Mouse (Mus musculus) lung, embryonic 15.5 days (tissue): ENCODE results near the gene Ugt1a1. TPM values are rescaled to one million over a fixed set of nuclear protein-coding genes. Genes with fewer than 3 reads are reported as not detected.
A peak's percentile ranks its signal among the peaks of the same experiment; 100 is the strongest.

ENCODE experiments used
- ATAC-seq: fragments of 200-750 bp; cut with Nextera tagmentation; 2 replicates; pipeline ENCODE4 v1.8.0; 2017; ENCODE audit warnings: moderate number of reproducible peaks, borderline replicate concordance; ENCODE audit not compliant: low FRiP score, low TSS enrichment; ENCODE audit errors: extremely low read depth
- H3K27ac ChIP-seq: fragments of 300-500 bp; sonication (generic); 2 replicates; pipeline ENCODE4 v1.5.1; 2015; ENCODE audit warnings: moderate library complexity, mild to moderate bottlenecking, inconsistent platforms
- H3K27me3 ChIP-seq: fragments of 300-500 bp; sonication (generic); 2 replicates; pipeline ENCODE4 v1.6.1; 2015; ENCODE audit warnings: inconsistent platforms
- H3K36me3 ChIP-seq: fragments of 300-500 bp; sonication (generic); 2 replicates; pipeline ENCODE4 v1.6.1; 2015; ENCODE audit warnings: inconsistent platforms
- H3K4me1 ChIP-seq: fragments of 300-500 bp; sonication (generic); 2 replicates; pipeline ENCODE4 v1.6.1; 2015; ENCODE audit warnings: inconsistent platforms
- H3K4me2 ChIP-seq: fragments of 300-500 bp; sonication (generic); 2 replicates; pipeline ENCODE4 v1.6.1; 2015; ENCODE audit warnings: inconsistent platforms, mild to moderate bottlenecking, moderate library complexity
- H3K4me3 ChIP-seq: fragments of 300-500 bp; sonication (generic); 2 replicates; pipeline ENCODE4 v1.5.1; 2015; ENCODE audit warnings: mild to moderate bottlenecking, inconsistent platforms
- H3K9ac ChIP-seq: fragments of 300-500 bp; sonication (generic); 2 replicates; pipeline ENCODE4 v1.6.1; 2015; ENCODE audit warnings: inconsistent platforms
- H3K9me3 ChIP-seq: fragments of 300-500 bp; sonication (generic); 2 replicates; pipeline ENCODE4 v1.6.1; 2016; ENCODE audit warnings: inconsistent platforms
- WGBS: fragments of 180-500 bp; shearing (Covaris S2); methylation state at CpG from one replicate; pipeline ENCODE4 v1.1.7; 2015; 5-methylcytosine and 5-hydroxymethylcytosine counted together
- polyA plus RNA-seq: library from polyadenylated mRNA; unstranded; fragments of >200 nt; fragmentation: Nextera tagmentation; extraction: Ambion mirVana; gene quantifications from 2 replicates; pipeline ENCODE4 v1.2.1, GENCODE M21; 2015

The Ugt1a1 gene
- polyA plus RNA-seq, 1 experiment from 2014 or later, result 0.11 TPM

GRCm38 (mm10) chr1:88255466-88255857 is 43.7 kb downstream of the Ugt1a1 start:
- Histone ChIP-seq H3K36me3 (peaks cover 9% of the 10 kb centered on the region; the same call in 1 of the 2 replicates), H3K9ac (no peak overlapping the region), H3K4me3 (no peak overlapping the region), H3K27me3 (no peaks in the 10 kb centered on the region), H3K4me2 (no peak overlapping the region), H3K27ac (no peak overlapping the region), H3K9me3 (peaks cover 4% of the 10 kb centered on the region; the same call in 1 of the 2 replicates), H3K4me1 (no peaks in the 10 kb centered on the region)
- WGBS, result 51% methylated on average over 2 of the region's 2 CpGs
- no peak for ATAC-seq

- Histone ChIP-seq H3K4me2 (no peak overlapping the region), H3K9me3 (no peaks in the 10 kb centered on the region; the same call in 1 of the 2 replicates), H3K4me1 (no peaks in the 10 kb centered on the region), H3K36me3 (peaks cover 15% of the 10 kb centered on the region; the same call in 1 of the 2 replicates), H3K27me3 (no peaks in the 10 kb centered on the region), H3K27ac (no peak overlapping the region), H3K9ac (no peak overlapping the region), H3K4me3 (no peak overlapping the region)
- ATAC-seq, result no peak
- 77% methylated on average over 13 of the region's 13 CpGs for WGBS
Measured at GRCm38 (mm10) chr1:88255989-88256754, 44.4 kb downstream of the Ugt1a1 start.

GRCm38 (mm10) chr1:88256886-88257663 is 45.3 kb downstream of the Ugt1a1 start:
- ATAC-seq, result no peak
- H3K36me3 ChIP-seq, result peaks cover 24% of the 10 kb centered on the region
- H3K9ac ChIP-seq, result no peak overlapping the region
- H3K27ac ChIP-seq, result no peak overlapping the region
- no peaks in the 10 kb centered on the region for H3K4me1 ChIP-seq
- H3K9me3 ChIP-seq, result no peaks in the 10 kb centered on the region; the same call in 1 of the 2 replicates
- H3K27me3 ChIP-seq, result no peaks in the 10 kb centered on the region
- no peak overlapping the region for H3K4me3 ChIP-seq
- no peak overlapping the region for H3K4me2 ChIP-seq
- WGBS, result 71% methylated on average over 10 of the region's 10 CpGs

GRCm38 (mm10) chr1:88257681-88258080 is 45.9 kb downstream of the Ugt1a1 start:
- Histone ChIP-seq H3K27ac (no peak overlapping the region), H3K4me2 (no peak overlapping the region), H3K9me3 (no peaks in the 10 kb centered on the region; the same call in 1 of the 2 replicates), H3K27me3 (no peaks in the 10 kb centered on the region), H3K4me1 (no peaks in the 10 kb centered on the region), H3K9ac (no peak overlapping the region), H3K36me3 (peaks cover 30% of the 10 kb centered on the region), H3K4me3 (no peak overlapping the region)
- WGBS, result 81% methylated on average over 6 of the region's 6 CpGs
- no peak for ATAC-seq

- Histone ChIP-seq H3K4me2 (no peak overlapping the region), H3K9me3 (no peaks in the 10 kb centered on the region; the same call in 1 of the 2 replicates), H3K4me3 (no peak overlapping the region), H3K27me3 (no peaks in the 10 kb centered on the region), H3K36me3 (peaks cover 37% of the 10 kb centered on the region), H3K4me1 (no peaks in the 10 kb centered on the region), H3K9ac (no peak overlapping the region), H3K27ac (no peak overlapping the region)
- 62% methylated on average over 6 of the region's 6 CpGs for WGBS
- no peak for ATAC-seq
Measured at GRCm38 (mm10) chr1:88258361-88258760, 46.6 kb downstream of the Ugt1a1 start.

GRCm38 (mm10) chr1:88258881-88259642 is 47.3 kb downstream of the Ugt1a1 start:
- Histone ChIP-seq H3K9me3 (no peaks in the 10 kb centered on the region; the same call in 1 of the 2 replicates), H3K4me3 (no peak overlapping the region), H3K27me3 (no peaks in the 10 kb centered on the region), H3K27ac (no peak overlapping the region), H3K36me3 (peaks cover 44% of the 10 kb centered on the region), H3K4me1 (no peaks in the 10 kb centered on the region), H3K9ac (no peak overlapping the region), H3K4me2 (no peak overlapping the region)
- ATAC-seq, result peak; percentile 2; the same call in 1 of the 2 replicates
- WGBS, result 58% methylated on average over 8 of the region's 8 CpGs

- WGBS, result 68% methylated on average over 4 of the region's 4 CpGs
- peak; percentile 2; the same call in 1 of the 2 replicates for ATAC-seq
- Histone ChIP-seq H3K9ac (no peak overlapping the region), H3K27me3 (no peaks in the 10 kb centered on the region), H3K4me3 (no peak overlapping the region), H3K27ac (no peak overlapping the region), H3K36me3 (peaks cover 50% of the 10 kb centered on the region), H3K4me1 (no peaks in the 10 kb centered on the region), H3K4me2 (no peak overlapping the region), H3K9me3 (no peaks in the 10 kb centered on the region; the same call in 1 of the 2 replicates)
Measured at GRCm38 (mm10) chr1:88259643-88260024, 47.9 kb downstream of the Ugt1a1 start.

GRCm38 (mm10) chr1:88260114-88260513 is 48.4 kb downstream of the Ugt1a1 start:
- no peaks in the 10 kb centered on the region for H3K9me3 ChIP-seq
- no peaks in the 10 kb centered on the region for H3K27me3 ChIP-seq
- H3K27ac ChIP-seq, result no peak overlapping the region
- ATAC-seq, result 0 out of 2 replicates have a peak, but pooled peaks have one; percentile 1
- H3K36me3 ChIP-seq, result peaks cover 55% of the 10 kb centered on the region
- WGBS, result 72% methylated on average over 6 of the region's 6 CpGs
- no peak overlapping the region for H3K4me2 ChIP-seq
- H3K9ac ChIP-seq, result no peak overlapping the region
- no peaks in the 10 kb centered on the region for H3K4me1 ChIP-seq
- no peak overlapping the region for H3K4me3 ChIP-seq

GRCm38 (mm10) chr1:88260604-88261377 is 49.0 kb downstream of the Ugt1a1 start:
- no peak overlapping the region for H3K27ac ChIP-seq
- 78% methylated on average over 10 of the region's 10 CpGs for WGBS
- no peak overlapping the region for H3K4me3 ChIP-seq
- H3K4me1 ChIP-seq, result no peaks in the 10 kb centered on the region
- ATAC-seq, result no peak
- H3K9me3 ChIP-seq, result no peaks in the 10 kb centered on the region
- H3K9ac ChIP-seq, result no peak overlapping the region
- H3K27me3 ChIP-seq, result no peaks in the 10 kb centered on the region
- H3K4me2 ChIP-seq, result no peak overlapping the region
- peaks cover 61% of the 10 kb centered on the region for H3K36me3 ChIP-seq

- no peak overlapping the region for H3K9ac ChIP-seq
- no peak overlapping the region for H3K27ac ChIP-seq
- H3K27me3 ChIP-seq, result no peaks in the 10 kb centered on the region
- no peak for ATAC-seq
- H3K9me3 ChIP-seq, result no peaks in the 10 kb centered on the region
- no peak overlapping the region for H3K4me2 ChIP-seq
- peaks cover 71% of the 10 kb centered on the region for H3K36me3 ChIP-seq
- no peak overlapping the region for H3K4me3 ChIP-seq
- H3K4me1 ChIP-seq, result no peaks in the 10 kb centered on the region
- WGBS, result 85% methylated on average over 7 of the region's 7 CpGs
Measured at GRCm38 (mm10) chr1:88261706-88262105, 49.9 kb downstream of the Ugt1a1 start.

GRCm38 (mm10) chr1:88262255-88262654 is 50.5 kb downstream of the Ugt1a1 start:
- Histone ChIP-seq H3K36me3 (peaks cover 76% of the 10 kb centered on the region), H3K9me3 (no peaks in the 10 kb centered on the region), H3K4me2 (no peak overlapping the region), H3K27me3 (no peaks in the 10 kb centered on the region), H3K4me3 (no peak overlapping the region), H3K27ac (no peak overlapping the region), H3K4me1 (no peaks in the 10 kb centered on the region), H3K9ac (no peak overlapping the region)
- ATAC-seq, result no peak
- WGBS, result 66% methylated on average over 4 of the region's 4 CpGs
